Mouse (Mus musculus) lung, postnatal 0 days (tissue): ENCODE measurements around the gene Mocs1.

Experiments
- CTCF ChIP-seq: IDR thresholded peaks from 2 replicates; pipeline ENCODE4 v1.5.1; 2016; ENCODE audit warnings: antibody characterized with exemption, mild to moderate bottlenecking
- EP300 ChIP-seq: IDR thresholded peaks from 2 replicates; pipeline ENCODE4 v1.6.1; 2016; ENCODE audit warnings: antibody characterized with exemption, mild to moderate bottlenecking, control low read depth

DNA sequence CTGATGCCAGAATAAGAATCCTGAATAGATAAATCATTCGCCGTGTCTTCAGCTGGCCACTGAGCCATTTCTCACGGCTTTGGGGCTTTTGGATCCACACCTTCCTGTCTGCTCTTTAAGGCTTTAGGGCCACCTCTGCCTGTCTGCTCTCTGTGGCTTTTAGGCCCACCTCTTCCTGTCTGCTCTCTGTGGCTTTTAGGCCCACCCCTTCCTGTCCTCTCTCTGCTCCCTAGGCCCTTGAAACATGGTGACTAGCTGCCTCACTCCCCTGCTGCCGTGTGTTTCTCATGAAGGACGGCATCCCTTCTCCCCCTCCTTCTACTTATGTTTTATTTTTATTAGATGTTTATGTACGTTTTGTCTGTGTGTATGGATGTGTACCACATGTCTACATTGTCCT is 25.0 kb upstream of the Mocs1 start:
- TF ChIP-seq CTCF (no peak), EP300 (no peak)
